Mouse (Mus musculus) E14TG2a.4 (cell line): ENCODE data around the gene Itgb4.

ENCODE experiments used
- CTCF ChIP-seq: conservative IDR thresholded peaks from 2 replicates; pipeline ENCODE4 v1.5.1; 2014; ENCODE audit warnings: low read length
- NANOG ChIP-seq: IDR thresholded peaks from 2 replicates; pipeline ENCODE4 v1.6.1; 2014; ENCODE audit warnings: borderline replicate concordance, low read length, mixed read lengths
- POU5F1 ChIP-seq: IDR thresholded peaks from 2 replicates; pipeline ENCODE4 v1.6.1; 2014; ENCODE audit warnings: low read length, borderline replicate concordance

DNA sequence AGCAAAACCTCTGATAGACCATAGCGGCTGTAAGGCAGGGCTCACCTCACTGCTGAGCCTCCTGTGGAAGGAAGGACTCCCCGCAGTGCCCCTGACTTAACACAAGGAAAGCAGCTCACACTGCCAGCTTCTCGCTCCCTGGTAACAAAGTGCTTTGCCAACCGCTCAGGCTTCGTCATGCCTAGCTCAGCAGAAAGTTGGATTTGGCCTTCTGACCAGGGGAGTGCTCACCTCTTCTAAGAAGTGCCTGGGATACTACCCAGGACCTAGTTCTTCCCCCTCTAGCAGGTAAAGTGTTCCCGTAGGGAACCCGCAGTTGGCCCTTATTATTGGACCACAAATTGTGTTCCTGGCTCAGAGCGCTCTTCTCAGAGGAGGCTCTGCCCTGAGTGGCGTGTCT lies 15.5 kb upstream of the Itgb4 start:
- TF ChIP-seq CTCF: no peak
- no peak for TF ChIP-seq NANOG
- TF ChIP-seq POU5F1: no peak
